Mouse (Mus musculus) stomach, embryonic 14.5 days (tissue): ENCODE results near the gene Prpsap1. TPM values are rescaled to one million over a fixed set of nuclear protein-coding genes. Genes with fewer than 3 reads are reported as not detected.

ENCODE experiments used
- ATAC-seq: fragments of 200-750 bp; cut with Nextera tagmentation; 2 replicates; pipeline ENCODE4 v1.8.0; 2017; ENCODE audit warnings: low read depth, moderate TSS enrichment; ENCODE audit not compliant: insufficient number of reproducible peaks, insufficient read depth, low FRiP score
- H3K27ac ChIP-seq: fragments of 300-500 bp; sonication (generic); 2 replicates; pipeline ENCODE4 v1.5.1; 2014; ENCODE audit warnings: mild to moderate bottlenecking, low read length, moderate library complexity, mixed read lengths
- H3K27me3 ChIP-seq: fragments of 300-500 bp; sonication (generic); 2 replicates; pipeline ENCODE4 v1.6.1; 2014; ENCODE audit warnings: low read length, control low read depth, mixed read lengths; ENCODE audit not compliant: control insufficient read depth, insufficient read depth
- H3K36me3 ChIP-seq: fragments of 300-500 bp; sonication (generic); 2 replicates; pipeline ENCODE4 v1.6.1; 2014; ENCODE audit warnings: mild to moderate bottlenecking, control low read depth, low read length, moderate library complexity, mixed read lengths; ENCODE audit not compliant: control insufficient read depth, insufficient read depth
- H3K4me1 ChIP-seq: fragments of 300-500 bp; sonication (generic); 2 replicates; pipeline ENCODE4 v1.6.1; 2014; ENCODE audit warnings: low read length, control low read depth, mixed read lengths; ENCODE audit not compliant: control insufficient read depth, insufficient read depth
- H3K4me2 ChIP-seq: fragments of 300-500 bp; sonication (generic); replicated peaks from 2 replicates; pipeline ENCODE4 v1.6.1; 2014; ENCODE audit warnings: low read depth, low read length, control low read depth
- H3K4me3 ChIP-seq: fragments of 300-500 bp; sonication (generic); 2 replicates; pipeline ENCODE4 v1.5.1; 2014; ENCODE audit warnings: low read depth, low read length, control low read depth
- H3K9ac ChIP-seq: fragments of 300-500 bp; sonication (generic); replicated peaks from 2 replicates; pipeline ENCODE4 v1.6.1; 2014; ENCODE audit warnings: low read depth, mild to moderate bottlenecking, control low read depth, low read length, moderate library complexity, mixed read lengths
- H3K9me3 ChIP-seq: fragments of 300-500 bp; sonication (generic); 2 replicates; pipeline ENCODE4 v1.6.1; 2016; ENCODE audit warnings: low read depth, low read length, control low read depth; ENCODE audit not compliant: control insufficient read depth
- whole genome bisulfite sequencing: fragments of 180-500 bp; shearing (Covaris S2); extraction: QIAGEN DNeasy Blood & Tissue Kit; methylation state at CpG from one replicate; pipeline ENCODE4 v1.1.7; 2014; 5-methylcytosine and 5-hydroxymethylcytosine counted together
- polyA plus RNA-seq: library from polyadenylated mRNA; unstranded; fragments of >200 nt; fragmentation: Nextera tagmentation; extraction: Ambion mirVana; gene quantifications from 2 replicates; pipeline ENCODE4 v1.2.1, GENCODE M21; 2014

The Prpsap1 gene
- polyA plus RNA-seq, 1 experiment from 2014 or later, result 218 TPM

- H3K4me2 ChIP-seq, result peak within 1 kb of the TSS; percentile 85
- peak within 1 kb of the TSS; percentile 93 for H3K27ac ChIP-seq
- 4% methylated on average over 57 of the region's 66 CpGs for WGBS
- ATAC-seq, result peak; percentile 94
- peaks cover 22% of the 10 kb centered on the region for H3K4me1 ChIP-seq
- peak within 1 kb of the TSS; percentile 80 for H3K4me3 ChIP-seq
- H3K36me3 ChIP-seq, result peaks cover 12% of the 10 kb centered on the region
- H3K27me3 ChIP-seq, result no peaks in the 10 kb centered on the region
- H3K9me3 ChIP-seq, result no peaks in the 10 kb centered on the region
- peak within 1 kb of the TSS; percentile 80 for H3K9ac ChIP-seq
These were observed 60.4 kb downstream of the Prpsap1 start, which contains the start of gene Ubald2 for GRCm38 (mm10) chr11:116433356-116434286. Ubald2 (plus strand) TSS chr11:116434094.

GRCm38 (mm10) chr11:116432593-116433355, 61.2 kb downstream of the Prpsap1 start:
- Histone ChIP-seq H3K9ac (no peak overlapping the region), H3K4me1 (peaks cover 22% of the 10 kb centered on the region), H3K4me2 (no peak overlapping the region; the same call in 1 of the 2 replicates), H3K27ac (peak overlapping the region; percentile 74; the same call in 1 of the 2 replicates), H3K36me3 (peaks cover 11% of the 10 kb centered on the region), H3K27me3 (no peaks in the 10 kb centered on the region), H3K9me3 (no peaks in the 10 kb centered on the region), H3K4me3 (no peak overlapping the region)
- 63% methylated on average over 8 of the region's 8 CpGs for WGBS
- ATAC-seq, result no peak

- no peak overlapping the region for H3K9ac ChIP-seq
- H3K27ac ChIP-seq, result peak overlapping the region; percentile 74
- no peak for ATAC-seq
- H3K27me3 ChIP-seq, result no peaks in the 10 kb centered on the region
- H3K4me3 ChIP-seq, result no peak overlapping the region
- peaks cover 5% of the 10 kb centered on the region for H3K36me3 ChIP-seq
- no peaks in the 10 kb centered on the region for H3K9me3 ChIP-seq
- peaks cover 22% of the 10 kb centered on the region for H3K4me1 ChIP-seq
- WGBS, result 60% methylated on average over 6 of the region's 6 CpGs
- no peak overlapping the region for H3K4me2 ChIP-seq
These were observed 61.9 kb downstream of the Prpsap1 start for GRCm38 (mm10) chr11:116432127-116432526.

GRCm38 (mm10) chr11:116431428-116432077, 62.4 kb downstream of the Prpsap1 start:
- H3K36me3 ChIP-seq, result no peaks in the 10 kb centered on the region
- peak overlapping the region; percentile 25 for H3K4me2 ChIP-seq
- 45% methylated on average over 11 of the region's 11 CpGs for WGBS
- H3K27me3 ChIP-seq, result no peaks in the 10 kb centered on the region
- H3K9me3 ChIP-seq, result no peaks in the 10 kb centered on the region
- no peak for ATAC-seq
- H3K4me1 ChIP-seq, result peaks cover 16% of the 10 kb centered on the region
- no peak overlapping the region for H3K4me3 ChIP-seq
- H3K27ac ChIP-seq, result peak overlapping the region; percentile 74
- no peak overlapping the region for H3K9ac ChIP-seq

- no peak for ATAC-seq
- Histone ChIP-seq H3K36me3 (no peaks in the 10 kb centered on the region), H3K27ac (peak overlapping the region; percentile 74; the same call in 1 of the 2 replicates), H3K4me1 (peaks cover 10% of the 10 kb centered on the region), H3K4me2 (peak overlapping the region; percentile 25), H3K4me3 (no peak overlapping the region), H3K9me3 (no peaks in the 10 kb centered on the region), H3K27me3 (no peaks in the 10 kb centered on the region), H3K9ac (no peak overlapping the region; the same call in 1 of the 2 replicates)
- 26% methylated on average over 22 of the region's 22 CpGs for WGBS
These were observed 63.1 kb downstream of the Prpsap1 start for GRCm38 (mm10) chr11:116430723-116431427.

- Histone ChIP-seq H3K27me3 (no peaks in the 10 kb centered on the region), H3K9me3 (no peaks in the 10 kb centered on the region), H3K36me3 (no peaks in the 10 kb centered on the region), H3K27ac (peak overlapping the region; percentile 74), H3K4me2 (no peak overlapping the region), H3K4me1 (0 out of 2 replicates have a peak, but pooled peaks cover 4% of the 10 kb centered on the region), H3K4me3 (no peak overlapping the region), H3K9ac (no peak overlapping the region; the same call in 1 of the 2 replicates)
- no peak for ATAC-seq
- WGBS, result 76% methylated on average over 9 of the region's 9 CpGs
These were observed 64.0 kb downstream of the Prpsap1 start for GRCm38 (mm10) chr11:116429862-116430613.
